Mouse (Mus musculus) left cerebral cortex, adult 9 months (tissue): ENCODE results near the gene 4921511M17Rik.
"Not testable (repeated sequence)": the region's sequence is repeated elsewhere in the genome, so short reads cannot be mapped to it uniquely, and the experiment has no call there.

Experiments
- DNase-seq, 2 experiments: peaks; one replicate each; pipeline ENCODE4 v3.0.0; 2022; ENCODE audit warnings: low spot score in 2 of 2

4921511M17Rik gene

DNA sequence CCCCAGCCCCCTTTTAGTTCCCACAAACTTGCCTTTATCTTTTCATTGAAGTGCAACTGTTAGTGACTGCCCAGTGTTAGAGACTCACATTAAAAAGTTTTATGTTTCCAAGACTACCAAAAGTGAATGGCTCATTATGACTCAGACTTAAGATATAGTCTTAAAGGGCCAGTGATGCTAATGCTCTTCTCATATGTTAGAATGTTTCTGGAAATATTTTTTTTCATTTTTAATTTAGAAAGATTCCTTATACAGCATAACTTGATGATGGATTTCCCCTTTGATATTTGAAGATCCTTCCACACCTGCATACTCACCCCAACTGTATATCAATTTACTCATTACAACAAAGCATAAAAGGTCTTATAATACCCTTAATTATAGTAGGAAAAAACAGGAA lies at the start of gene 4921511M17Rik:
TSS of gene 4921511M17Rik (minus strand) at position 101 of the 400 bp plus-strand sequence.
- DNase-seq = not testable (repeated sequence)

DNA sequence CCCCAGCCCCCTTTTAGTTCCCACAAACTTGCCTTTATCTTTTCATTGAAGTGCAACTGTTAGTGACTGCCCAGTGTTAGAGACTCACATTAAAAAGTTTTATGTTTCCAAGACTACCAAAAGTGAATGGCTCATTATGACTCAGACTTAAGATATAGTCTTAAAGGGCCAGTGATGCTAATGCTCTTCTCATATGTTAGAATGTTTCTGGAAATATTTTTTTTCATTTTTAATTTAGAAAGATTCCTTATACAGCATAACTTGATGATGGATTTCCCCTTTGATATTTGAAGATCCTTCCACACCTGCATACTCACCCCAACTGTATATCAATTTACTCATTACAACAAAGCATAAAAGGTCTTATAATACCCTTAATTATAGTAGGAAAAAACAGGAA lies 21.3 kb upstream of the 4921511M17Rik start, which contains the start of gene Gm10057:
TSS of gene Gm10057 (minus strand) at position 101 of the 400 bp plus-strand sequence.
- not testable (repeated sequence) for DNase-seq

DNA sequence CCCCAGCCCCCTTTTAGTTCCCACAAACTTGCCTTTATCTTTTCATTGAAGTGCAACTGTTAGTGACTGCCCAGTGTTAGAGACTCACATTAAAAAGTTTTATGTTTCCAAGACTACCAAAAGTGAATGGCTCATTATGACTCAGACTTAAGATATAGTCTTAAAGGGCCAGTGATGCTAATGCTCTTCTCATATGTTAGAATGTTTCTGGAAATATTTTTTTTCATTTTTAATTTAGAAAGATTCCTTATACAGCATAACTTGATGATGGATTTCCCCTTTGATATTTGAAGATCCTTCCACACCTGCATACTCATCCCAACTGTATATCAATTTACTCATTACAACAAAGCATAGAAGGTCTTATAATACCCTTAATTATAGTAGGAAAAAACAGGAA lies 21.1 kb downstream of the 4921511M17Rik start, which contains the start of gene Samt1:
TSS of gene Samt1 (minus strand) at position 101 of the 400 bp plus-strand sequence.
- not testable (repeated sequence) for DNase-seq

GRCm38 (mm10) chrX:153976914-153977313 lies 56.7 kb downstream of the 4921511M17Rik start:
- not testable (repeated sequence) for DNase-seq

DNA sequence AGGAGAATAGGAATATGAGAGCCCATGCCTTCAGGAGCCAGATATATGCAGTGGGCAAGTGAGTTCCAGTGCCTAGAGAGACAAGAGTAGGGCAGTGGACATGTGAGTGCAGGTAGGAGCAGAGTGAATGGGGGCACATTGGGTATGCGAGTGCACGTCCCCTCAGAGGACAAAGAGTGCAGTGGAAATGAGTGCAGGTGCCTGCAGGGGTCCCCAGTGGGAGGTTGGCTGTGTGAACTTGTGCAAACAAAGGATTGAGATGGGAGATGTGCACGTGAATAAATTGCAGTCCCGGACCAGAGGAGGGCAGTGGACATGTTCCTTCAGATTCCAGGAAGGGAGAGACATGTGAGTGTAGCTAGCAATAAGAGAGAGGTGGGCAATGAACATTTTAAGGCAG lies 57.2 kb downstream of the 4921511M17Rik start:
- not testable (repeated sequence) for DNase-seq

GRCm38 (mm10) chrX:153974450-153974849 lies 59.2 kb downstream of the 4921511M17Rik start:
- no peak for DNase-seq
